Comparison of ENCODE assay signal across 14 mouse cellular contexts in genomic region chr5:120155672-120156071, GRCm38 (mm10). TPM values are rescaled to one million over a fixed set of nuclear protein-coding genes. Genes with fewer than 3 reads are reported as not detected.
DNase-seq lines count a peak whose midpoint lies in the region; ATAC-seq and TF ChIP-seq lines count a peak whose summit lies in the region.
"Had no signal": no experiment of that assay in that cellular context is flagged by ENCODE, and none has a peak within 500 bp of the region (broad histone marks: within the 10 kb centered on the region; RNA-seq: fewer than 3 reads in every experiment).

No protein-coding gene starts in this region.

- no peaks in the 10 kb centered on the region for H3K27me3 ChIP-seq in intestine, embryonic 14.5 days (replicated peaks; ENCODE audit: control insufficient read depth, insufficient read depth, low read length)
- no peaks in the 10 kb centered on the region for H3K27me3 ChIP-seq in intestine, postnatal 0 days (replicated peaks; ENCODE audit: control insufficient read depth, insufficient read depth, low read length)
- H3K27me3 ChIP-seq in forebrain, embryonic 14.5 days (replicated peaks; ENCODE audit: control insufficient read depth, insufficient read depth, low read length): no peaks in the 10 kb centered on the region
- H3K27me3 ChIP-seq in hindbrain, postnatal 0 days (ENCODE audit: insufficient read depth, low read length): no peaks in the 10 kb centered on the region
- no peaks in the 10 kb centered on the region for H3K27me3 ChIP-seq in neural tube, embryonic 13.5 days
- H3K27me3 ChIP-seq: liver, embryonic 13.5 days had no signal

- peaks cover 5% of the 10 kb centered on the region; the same call in 1 of the 2 replicates for H3K4me1 ChIP-seq in intestine, embryonic 14.5 days (replicated peaks; ENCODE audit: control insufficient read depth, insufficient read depth, low read length)
- no peaks in the 10 kb centered on the region for H3K4me1 ChIP-seq in intestine, postnatal 0 days (replicated peaks; ENCODE audit: control insufficient read depth, insufficient read depth, low read length)
- peaks cover 14% of the 10 kb centered on the region for H3K4me1 ChIP-seq in forebrain, embryonic 14.5 days (ENCODE audit: control insufficient read depth, insufficient read depth, low read length)
- no peaks in the 10 kb centered on the region for H3K4me1 ChIP-seq in hindbrain, postnatal 0 days (ENCODE audit: insufficient read depth, low read length)
- peaks cover 33% of the 10 kb centered on the region for H3K4me1 ChIP-seq in neural tube, embryonic 13.5 days (replicated peaks)

- no peaks in the 10 kb centered on the region for H3K9me3 ChIP-seq in intestine, embryonic 14.5 days (ENCODE audit: control insufficient read depth, low read length)
- H3K9me3 ChIP-seq in intestine, postnatal 0 days (ENCODE audit: control insufficient read depth): no peaks in the 10 kb centered on the region
- H3K9me3 ChIP-seq in forebrain, embryonic 14.5 days (replicated peaks; ENCODE audit: control insufficient read depth, low read length): no peaks in the 10 kb centered on the region
- H3K9me3 ChIP-seq in hindbrain, postnatal 0 days (ENCODE audit: low read length): no peaks in the 10 kb centered on the region
- no peaks in the 10 kb centered on the region for H3K9me3 ChIP-seq in neural tube, embryonic 13.5 days
- H3K9me3 ChIP-seq: liver, embryonic 13.5 days had no signal

- ATAC-seq in intestine, embryonic 14.5 days (replicated peaks; ENCODE audit: low FRiP score, low TSS enrichment, low read depth): no peak
- no peak for ATAC-seq in intestine, postnatal 0 days
- peak; percentile 68 for ATAC-seq in forebrain, embryonic 14.5 days
- no peak for ATAC-seq in hindbrain, postnatal 0 days
- 0 out of 2 replicates have a peak, but pooled peaks have one; percentile 25 for ATAC-seq in neural tube, embryonic 13.5 days (ENCODE audit: low read depth)

- H3K9ac ChIP-seq in intestine, embryonic 14.5 days (ENCODE audit: low read length): no peak overlapping the region
- H3K9ac ChIP-seq in intestine, postnatal 0 days (ENCODE audit: low read depth, low read length): no peak overlapping the region
- H3K9ac ChIP-seq in forebrain, embryonic 14.5 days (ENCODE audit: low read length): no peak overlapping the region; the same call in 1 of the 2 replicates
- no peak overlapping the region for H3K9ac ChIP-seq in hindbrain, postnatal 0 days (replicated peaks; ENCODE audit: low read length)
- peak overlapping the region; percentile 47 for H3K9ac ChIP-seq in neural tube, embryonic 13.5 days
- H3K9ac ChIP-seq: liver, embryonic 13.5 days had no signal

- H3K4me2 ChIP-seq in intestine, embryonic 14.5 days (ENCODE audit: low read length): no peak overlapping the region
- H3K4me2 ChIP-seq in intestine, postnatal 0 days (replicated peaks; ENCODE audit: low read depth): no peak overlapping the region
- no peak overlapping the region for H3K4me2 ChIP-seq in forebrain, embryonic 14.5 days (ENCODE audit: low read length)
- H3K4me2 ChIP-seq in hindbrain, postnatal 0 days (ENCODE audit: low read depth, low read length): no peak overlapping the region
- H3K4me2 ChIP-seq in neural tube, embryonic 13.5 days: 0 out of 2 replicates have a peak overlapping the region, but pooled peaks have one; percentile 2
- H3K4me2 ChIP-seq: liver, embryonic 13.5 days had no signal

- peaks cover 8% of the 10 kb centered on the region; the same call in 1 of the 2 replicates for H3K36me3 ChIP-seq in intestine, embryonic 14.5 days (ENCODE audit: control insufficient read depth, insufficient read depth, low read length)
- peaks cover 1% of the 10 kb centered on the region; the same call in 1 of the 2 replicates for H3K36me3 ChIP-seq in intestine, postnatal 0 days (ENCODE audit: control insufficient read depth, insufficient read depth)
- H3K36me3 ChIP-seq in forebrain, embryonic 14.5 days (ENCODE audit: control insufficient read depth, insufficient read depth, low read length): no peaks in the 10 kb centered on the region
- H3K36me3 ChIP-seq in hindbrain, postnatal 0 days (ENCODE audit: insufficient read depth, low read length): no peaks in the 10 kb centered on the region
- H3K36me3 ChIP-seq in neural tube, embryonic 13.5 days: no peaks in the 10 kb centered on the region

- WGBS in intestine, embryonic 14.5 days: 68% methylated on average over 10 of the region's 10 CpGs
- WGBS in intestine, postnatal 0 days: 69% methylated on average over 10 of the region's 10 CpGs
- 41% methylated on average over 10 of the region's 10 CpGs for WGBS in forebrain, embryonic 14.5 days
- WGBS in hindbrain, postnatal 0 days: 49% methylated on average over 10 of the region's 10 CpGs
- whole genome bisulfite sequencing in neural tube, embryonic 13.5 days: 48% methylated on average over 10 of the region's 10 CpGs

- H3K4me3 ChIP-seq in intestine, embryonic 14.5 days (ENCODE audit: low read depth, low read length): no peak overlapping the region
- no peak overlapping the region for H3K4me3 ChIP-seq in intestine, postnatal 0 days (ENCODE audit: low read depth, low read length)
- no peak overlapping the region for H3K4me3 ChIP-seq in forebrain, embryonic 14.5 days (ENCODE audit: low read depth, low read length)
- no peak overlapping the region for H3K4me3 ChIP-seq in hindbrain, postnatal 0 days (ENCODE audit: low read length)
- no peak overlapping the region for H3K4me3 ChIP-seq in neural tube, embryonic 13.5 days
- H3K4me3 ChIP-seq: liver, embryonic 13.5 days had no signal

- no peak for DNase-seq in intestine, embryonic 14.5 days (ENCODE audit: low spot score)
- peak; percentile 59 for DNase-seq in forebrain, embryonic 14.5 days (ENCODE audit: low spot score)
- no peak for DNase-seq in hindbrain, postnatal 0 days (ENCODE audit: low spot score)
- no peak for DNase-seq in frontal cortex, adult 2 months (ENCODE audit: extremely low spot score in 1 of 2, low spot score in 1 of 2)
- no peak for DNase-seq in testis, postnatal 10 days (ENCODE audit: low spot score)
- no peak for DNase-seq in spleen, postnatal 4 days (ENCODE audit: low spot score in 2 of 2)
- DNase-seq: cerebellum, postnatal 14 days; gastrocnemius, postnatal 14 days; kidney, adult 18-20 months; kidney, postnatal 14 days; left cerebral cortex, postnatal 4 days; liver, embryonic 13.5 days had no signal

- 0 out of 2 replicates have a peak overlapping the region, but pooled peaks have one; percentile 0 for H3K27ac ChIP-seq in intestine, embryonic 14.5 days (ENCODE audit: low read depth)
- no peak overlapping the region for H3K27ac ChIP-seq in intestine, postnatal 0 days (ENCODE audit: low read depth, low read length)
- H3K27ac ChIP-seq in forebrain, embryonic 14.5 days (ENCODE audit: low read depth, low read length): peak overlapping the region; percentile 52; the same call in 1 of the 2 replicates
- H3K27ac ChIP-seq in hindbrain, postnatal 0 days: peak overlapping the region; percentile 56; the same call in 1 of the 2 replicates
- peak overlapping the region; percentile 90 for H3K27ac ChIP-seq in neural tube, embryonic 13.5 days (replicated peaks)
- H3K27ac ChIP-seq: liver, embryonic 13.5 days had no signal

- no peak for TF ChIP-seq CTCF in intestine, postnatal 0 days (IDR thresholded peaks at IDR 0.05; ENCODE audit: low read depth)
- TF ChIP-seq CTCF in hindbrain, postnatal 0 days (IDR thresholded peaks at IDR 0.05; ENCODE audit: low read depth): no peak

RNA-seq across cellular contexts. Expression of gene Rbm19, which starts 39.4 kb away (rescaled TPM):
- 22.0 and 29.2 TPM in 2 replicates for polyA plus RNA-seq in intestine, embryonic 14.5 days (2014; fragmentation: Nextera tagmentation; extraction: Ambion mirVana)
- 12.0 and 14.9 TPM in 2 replicates for polyA plus RNA-seq in intestine, postnatal 0 days (2015; fragmentation: Nextera tagmentation; extraction: Ambion mirVana)
- 12.8 and 15.0 TPM in 2 replicates for polyA plus RNA-seq in forebrain, embryonic 14.5 days (2014; fragmentation: Nextera tagmentation; extraction: Ambion mirVana)
- 33.4 and 33.8 TPM in 2 replicates for total RNA-seq in hindbrain, postnatal 0 days (2014; rRNA removed)
- 15.5 and 17.2 TPM in 2 replicates for polyA plus RNA-seq in hindbrain, postnatal 0 days (2015; fragmentation: Nextera tagmentation; extraction: Ambion mirVana)
- polyA plus RNA-seq in neural tube, embryonic 13.5 days (2015; fragmentation: Nextera tagmentation; extraction: Ambion mirVana): 17.5 and 18.8 TPM in 2 replicates
- 8.9 and 9.6 TPM in 2 replicates for polyA plus RNA-seq in frontal cortex, adult 2 months (2012; rRNA removed)

Comparison
In these comparisons a context has a peak if more than half of its experiments do, and no peak if none do; other contexts are left out.
1. ATAC-seq: peak in forebrain, embryonic 14.5 days (single experiment) and neural tube, embryonic 13.5 days (single experiment); none in intestine, embryonic 14.5 days (single experiment), intestine, postnatal 0 days (single experiment) and hindbrain, postnatal 0 days (single experiment).